Mouse (Mus musculus) forebrain, embryonic 14.5 days (tissue): ENCODE measurements around the gene Ttc38. TPM values are rescaled to one million over a fixed set of nuclear protein-coding genes. Genes with fewer than 3 reads are reported as not detected.
A peak's percentile ranks its signal among the peaks of the same experiment; 100 is the strongest.
"Not testable (repeated sequence)": the region's sequence is repeated elsewhere in the genome, so short reads cannot be mapped to it uniquely, and the experiment has no call there.

ENCODE experiments used
- ATAC-seq: fragments of 200-750 bp; cut with Nextera tagmentation; 2 replicates; pipeline ENCODE4 v1.8.0; 2017; ENCODE audit warnings: mild to moderate bottlenecking, moderate library complexity
- DNase-seq: peaks from one replicate; pipeline ENCODE4 v3.0.0-alpha.2; 2015; ENCODE audit warnings: low spot score
- H3K27ac ChIP-seq: fragments of 300-500 bp; sonication (generic); 2 replicates; pipeline ENCODE4 v1.5.1; 2014; ENCODE audit warnings: low read depth, mild to moderate bottlenecking, control low read depth, low read length, moderate library complexity
- H3K27me3 ChIP-seq: fragments of 300-500 bp; sonication (generic); replicated peaks from 2 replicates; pipeline ENCODE4 v1.6.1; 2014; ENCODE audit warnings: low read length, control low read depth, mixed read lengths; ENCODE audit not compliant: control insufficient read depth, insufficient read depth
- H3K36me3 ChIP-seq: fragments of 300-500 bp; sonication (generic); 2 replicates; pipeline ENCODE4 v1.6.1; 2014; ENCODE audit warnings: low read length, control low read depth; ENCODE audit not compliant: control insufficient read depth, insufficient read depth
- H3K4me1 ChIP-seq: fragments of 300-500 bp; sonication (generic); 2 replicates; pipeline ENCODE4 v1.6.1; 2014; ENCODE audit warnings: antibody characterized with exemption, low read length, control low read depth; ENCODE audit not compliant: control insufficient read depth, insufficient read depth
- H3K4me2 ChIP-seq: fragments of 300-500 bp; sonication (generic); 2 replicates; pipeline ENCODE4 v1.6.1; 2014; ENCODE audit warnings: mild to moderate bottlenecking, control low read depth, low read length
- H3K4me3 ChIP-seq: fragments of 300-500 bp; sonication (generic); 2 replicates; pipeline ENCODE4 v1.5.1; 2014; ENCODE audit warnings: low read depth, low read length, control low read depth
- H3K9ac ChIP-seq: fragments of 300-500 bp; sonication (generic); 2 replicates; pipeline ENCODE4 v1.6.1; 2014; ENCODE audit warnings: mild to moderate bottlenecking, low read length, control low read depth, moderate library complexity
- H3K9me3 ChIP-seq: fragments of 300-500 bp; sonication (generic); replicated peaks from 2 replicates; pipeline ENCODE4 v1.6.1; 2016; ENCODE audit warnings: low read length, control low read depth, mixed read lengths; ENCODE audit not compliant: control insufficient read depth
- WGBS: fragments of 180-500 bp; shearing (Covaris S2); extraction: QIAGEN DNeasy Blood & Tissue Kit; methylation state at CpG from one replicate; pipeline ENCODE4 v1.1.7; 2014; 5-methylcytosine and 5-hydroxymethylcytosine counted together
- polyA plus RNA-seq: library from polyadenylated mRNA; unstranded; fragments of >200 nt; fragmentation: Nextera tagmentation; extraction: Ambion mirVana; gene quantifications from 2 replicates; pipeline ENCODE4 v1.2.1, GENCODE M21; 2014

Gene Ttc38
- polyA plus RNA-seq, 1 experiment from 2014 or later, result 2.6 TPM

- not testable (repeated sequence) for H3K27ac ChIP-seq, H3K4me1 ChIP-seq, H3K27me3 ChIP-seq, H3K9me3 ChIP-seq, DNase-seq, H3K4me3 ChIP-seq, H3K4me2 ChIP-seq, ATAC-seq, H3K9ac ChIP-seq
- peaks cover 80% of the 10 kb centered on the region for H3K36me3 ChIP-seq
- 91% methylated on average over 7 of the region's 7 CpGs for whole genome bisulfite sequencing
Observed at GRCm38 (mm10) chr15:85865913-85866312, 33.8 kb downstream of the Ttc38 start.

- H3K9me3 ChIP-seq, result no peaks in the 10 kb centered on the region
- no peak overlapping the region for H3K4me3 ChIP-seq
- peaks cover 86% of the 10 kb centered on the region for H3K36me3 ChIP-seq
- ATAC-seq (peak; percentile 54; the same call in 1 of the 2 replicates), DNase-seq (peak; percentile 81)
- H3K9ac ChIP-seq, result no peak overlapping the region
- H3K4me2 ChIP-seq, result no peak overlapping the region
- H3K27me3 ChIP-seq, result no peaks in the 10 kb centered on the region
- H3K27ac ChIP-seq, result no peak overlapping the region
- no peaks in the 10 kb centered on the region for H3K4me1 ChIP-seq
- WGBS, result 43% methylated on average over 6 of the region's 6 CpGs
Observed at GRCm38 (mm10) chr15:85867696-85868095, 35.6 kb downstream of the Ttc38 start.

GRCm38 (mm10) chr15:85877336-85877735, 45.2 kb downstream of the Ttc38 start:
- ATAC-seq, result no peak

GRCm38 (mm10) chr15:85878848-85879497, 46.9 kb downstream of the Ttc38 start, which contains the start of gene Trmu:
Trmu (plus strand) TSS chr15:85879312.
- H3K27me3 ChIP-seq, result no peaks in the 10 kb centered on the region
- peak within 1 kb of the TSS; percentile 92 for H3K4me2 ChIP-seq
- peak within 1 kb of the TSS; percentile 83 for H3K9ac ChIP-seq
- H3K4me3 ChIP-seq, result peak within 1 kb of the TSS; percentile 73
- H3K27ac ChIP-seq, result peak within 1 kb of the TSS; percentile 80
- under 1% methylated on average over 50 of the region's 50 CpGs for WGBS
- no peaks in the 10 kb centered on the region for H3K9me3 ChIP-seq
- ATAC-seq (peak; percentile 97), DNase-seq (peak; percentile 96)
- H3K4me1 ChIP-seq, result peaks cover 8% of the 10 kb centered on the region
- H3K36me3 ChIP-seq, result peaks cover 41% of the 10 kb centered on the region

More at GRCm38 (mm10) chr15:85877336-85877735, 45.2 kb downstream of the Ttc38 start:
- Histone ChIP-seq H3K4me3 (no peak overlapping the region), H3K9me3 (no peaks in the 10 kb centered on the region), H3K27ac (no peak overlapping the region), H3K27me3 (no peaks in the 10 kb centered on the region), H3K9ac (no peak overlapping the region), H3K4me2 (no peak overlapping the region), H3K4me1 (peaks cover 8% of the 10 kb centered on the region), H3K36me3 (peaks cover 38% of the 10 kb centered on the region)
- DNase-seq, result no peak
- WGBS, result 93% methylated on average over 7 of the region's 7 CpGs

- H3K9ac ChIP-seq, result peak overlapping the region; percentile 83
- 1% methylated on average over 18 of the region's 18 CpGs for WGBS
- ATAC-seq (peak; percentile 22), DNase-seq (no peak)
- peak overlapping the region; percentile 70 for H3K27ac ChIP-seq
- H3K36me3 ChIP-seq, result peaks cover 40% of the 10 kb centered on the region
- H3K9me3 ChIP-seq, result no peaks in the 10 kb centered on the region
- peaks cover 8% of the 10 kb centered on the region for H3K4me1 ChIP-seq
- H3K4me2 ChIP-seq, result peak overlapping the region; percentile 92
- no peaks in the 10 kb centered on the region for H3K27me3 ChIP-seq
- peak overlapping the region; percentile 73 for H3K4me3 ChIP-seq
Observed at GRCm38 (mm10) chr15:85879498-85879895, 47.4 kb downstream of the Ttc38 start.

GRCm38 (mm10) chr15:85885606-85886005, 53.5 kb downstream of the Ttc38 start:
- Histone ChIP-seq H3K9ac (no peak overlapping the region), H3K4me3 (no peak overlapping the region), H3K27me3 (no peaks in the 10 kb centered on the region), H3K4me2 (no peak overlapping the region), H3K9me3 (no peaks in the 10 kb centered on the region), H3K27ac (no peak overlapping the region), H3K4me1 (no peaks in the 10 kb centered on the region), H3K36me3 (peaks cover 58% of the 10 kb centered on the region)
- WGBS, result 89% methylated on average over 5 of the region's 5 CpGs
- ATAC-seq, result no peak
- no peak for DNase-seq

GRCm38 (mm10) chr15:85889235-85889634, 57.1 kb downstream of the Ttc38 start:
- H3K27ac ChIP-seq, result no peak overlapping the region
- ATAC-seq, result no peak
- no peak overlapping the region for H3K4me2 ChIP-seq
- H3K4me1 ChIP-seq, result peaks cover 5% of the 10 kb centered on the region; the same call in 1 of the 2 replicates
- WGBS, result 96% methylated on average over 4 of the region's 4 CpGs
- H3K27me3 ChIP-seq, result no peaks in the 10 kb centered on the region
- H3K9me3 ChIP-seq, result no peaks in the 10 kb centered on the region
- no peak overlapping the region for H3K9ac ChIP-seq
- DNase-seq, result no peak
- peaks cover 80% of the 10 kb centered on the region for H3K36me3 ChIP-seq
- no peak overlapping the region for H3K4me3 ChIP-seq

GRCm38 (mm10) chr15:85891971-85892370, 59.9 kb downstream of the Ttc38 start:
- H3K9ac ChIP-seq, result no peak overlapping the region
- peaks cover 5% of the 10 kb centered on the region; the same call in 1 of the 2 replicates for H3K4me1 ChIP-seq
- WGBS, result 53% methylated on average over 10 of the region's 10 CpGs
- ATAC-seq, result peak; percentile 19; the same call in 1 of the 2 replicates
- peak; percentile 55 for DNase-seq
- no peaks in the 10 kb centered on the region for H3K9me3 ChIP-seq
- no peaks in the 10 kb centered on the region for H3K27me3 ChIP-seq
- peak overlapping the region; percentile 40 for H3K27ac ChIP-seq
- no peak overlapping the region for H3K4me2 ChIP-seq
- H3K36me3 ChIP-seq, result peaks cover 81% of the 10 kb centered on the region
- H3K4me3 ChIP-seq, result no peak overlapping the region

GRCm38 (mm10) chr15:85892498-85893118, 60.5 kb downstream of the Ttc38 start:
- Histone ChIP-seq H3K27ac (peak overlapping the region; percentile 59), H3K9me3 (no peaks in the 10 kb centered on the region), H3K36me3 (peaks cover 88% of the 10 kb centered on the region), H3K9ac (no peak overlapping the region), H3K4me2 (no peak overlapping the region), H3K27me3 (no peaks in the 10 kb centered on the region), H3K4me1 (peaks cover 5% of the 10 kb centered on the region; the same call in 1 of the 2 replicates), H3K4me3 (no peak overlapping the region)
- 67% methylated on average over 13 of the region's 13 CpGs for WGBS
- DNase-seq, result peak; percentile 50
- ATAC-seq, result peak; percentile 29; the same call in 1 of the 2 replicates
